Mouse (Mus musculus) left cerebral cortex, adult 18-20 months (tissue): ENCODE measurements around the gene Trex2. TPM values are rescaled to one million over a fixed set of nuclear protein-coding genes. Genes with fewer than 3 reads are reported as not detected.
"Not testable (repeated sequence)": the region's sequence is repeated elsewhere in the genome, so short reads cannot be mapped to it uniquely, and the experiment has no call there.

Experiments
- DNase-seq, 2 experiments: peaks; one replicate each; pipeline ENCODE4 v3.0.0; 2021 to 2022; ENCODE audit warnings: low spot score in 2 of 2, mixed read lengths in 1 of 2
- total RNA-seq, 2 experiments: library from RNA; stranded (reverse); gene quantifications; 2 replicates each; pipeline ENCODE4 v1.2.3; 2021

The Trex2 gene
- total RNA-seq, 2 experiments from 2014 or later: not detected

DNA sequence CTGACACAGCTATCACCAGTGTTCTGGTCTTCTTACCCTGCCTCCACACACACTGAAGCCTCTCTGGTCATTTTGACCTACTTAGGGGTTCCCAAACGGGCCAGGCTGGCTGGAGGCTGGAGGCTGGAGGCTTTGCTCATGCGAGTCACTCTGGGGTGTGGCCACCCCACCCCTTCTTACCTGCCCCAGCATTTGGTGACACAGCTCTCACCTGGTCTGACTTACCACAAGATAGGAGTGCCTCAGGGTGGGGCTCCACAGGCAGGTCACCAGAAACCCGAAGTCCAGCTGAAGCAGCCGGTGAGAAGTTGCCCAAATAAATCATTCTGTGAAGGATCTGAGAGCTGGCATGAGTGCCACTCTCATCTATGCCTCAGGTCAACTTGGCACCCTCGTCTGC, 2.3 kb downstream of the Trex2 start:
- DNase-seq: no peak

- no peak for DNase-seq
Measured at GRCm38 (mm10) chrX:73430036-73430435, 5.1 kb downstream of the Trex2 start.

DNA sequence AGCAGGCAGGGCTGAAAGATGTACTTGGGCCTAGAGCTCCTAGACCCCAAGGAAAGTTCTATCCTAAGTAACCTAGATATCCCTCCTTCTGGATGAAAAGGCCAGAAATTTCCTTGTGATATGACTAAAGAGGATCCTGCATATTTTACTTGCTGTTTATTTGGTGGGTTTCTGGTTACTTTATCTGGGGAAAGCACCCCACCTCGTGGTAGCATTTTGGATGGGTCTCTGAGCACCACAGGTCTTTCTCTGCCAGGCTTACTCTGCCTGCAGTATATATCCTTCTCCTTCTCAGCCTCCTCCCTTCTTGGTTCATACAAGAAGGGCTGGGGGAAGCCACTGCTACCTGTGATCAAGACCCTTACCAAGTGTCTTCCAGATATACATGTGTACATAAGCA, 22.4 kb downstream of the Trex2 start:
- no peak for DNase-seq

DNA sequence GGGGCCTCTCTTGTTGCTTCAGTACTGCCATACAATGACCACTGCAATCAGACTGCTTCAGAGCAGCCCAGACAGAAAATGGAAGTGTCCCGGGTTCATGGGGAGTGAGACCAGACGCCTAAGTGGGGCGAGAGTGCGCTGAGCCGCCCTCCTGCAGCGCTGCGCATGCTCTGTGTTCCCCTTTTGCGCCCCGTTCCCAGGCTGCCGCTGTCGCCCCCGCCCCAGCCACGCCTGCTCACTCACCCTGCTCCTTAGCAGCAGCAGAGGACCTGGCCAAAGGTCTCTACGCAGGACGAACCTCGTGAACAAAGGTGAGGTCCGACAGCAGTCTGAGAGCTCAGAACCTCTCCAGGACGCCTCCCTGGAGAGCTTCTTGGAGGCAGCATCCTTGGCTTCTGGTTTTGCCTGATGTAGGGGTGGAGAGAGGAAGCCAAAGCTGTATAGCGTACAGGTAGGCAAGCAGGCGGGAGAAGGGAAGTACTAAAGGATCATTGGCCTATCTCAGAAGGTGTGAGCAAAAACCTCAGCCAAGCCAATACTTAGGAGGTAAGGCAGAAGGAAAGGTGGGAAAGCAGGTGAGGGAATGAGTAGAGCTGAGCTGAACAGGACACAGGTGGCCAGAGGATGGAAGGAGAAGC, 24.1 kb downstream of the Trex2 start, which contains the start of gene Zfp92:
Gene Zfp92 (plus strand): TSS at position 217 of the 638 bp plus-strand sequence.
- DNase-seq: peak; percentile 15 to 36

GRCm38 (mm10) chrX:73401616-73402015, 33.5 kb downstream of the Trex2 start:
- no peak for DNase-seq

GRCm38 (mm10) chrX:73400951-73401350, 34.2 kb downstream of the Trex2 start:
- no peak for DNase-seq

DNA sequence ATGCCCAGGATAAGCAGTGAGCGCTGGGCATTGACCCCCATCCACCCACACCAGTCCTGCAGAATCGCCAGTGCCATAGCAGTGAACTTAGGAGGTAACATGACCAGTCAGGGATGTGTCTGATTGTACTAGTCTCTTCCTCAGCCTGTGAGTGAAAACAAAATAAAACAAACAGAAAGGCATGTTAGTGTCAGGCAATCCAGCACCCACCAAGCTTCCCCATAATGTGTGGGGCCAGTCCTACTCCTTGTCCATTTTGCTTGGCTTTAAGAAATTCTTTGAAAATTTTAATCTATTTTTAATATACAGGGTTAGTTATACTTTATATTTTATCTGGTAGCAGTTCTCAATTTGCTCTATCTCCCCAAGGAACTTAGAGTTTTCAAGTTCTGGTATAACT, 36.5 kb downstream of the Trex2 start, which contains the start of gene Gm18336:
Gene Gm18336 (minus strand): TSS at position 101 of the 400 bp plus-strand sequence.
- DNase-seq: not testable (repeated sequence)

DNA sequence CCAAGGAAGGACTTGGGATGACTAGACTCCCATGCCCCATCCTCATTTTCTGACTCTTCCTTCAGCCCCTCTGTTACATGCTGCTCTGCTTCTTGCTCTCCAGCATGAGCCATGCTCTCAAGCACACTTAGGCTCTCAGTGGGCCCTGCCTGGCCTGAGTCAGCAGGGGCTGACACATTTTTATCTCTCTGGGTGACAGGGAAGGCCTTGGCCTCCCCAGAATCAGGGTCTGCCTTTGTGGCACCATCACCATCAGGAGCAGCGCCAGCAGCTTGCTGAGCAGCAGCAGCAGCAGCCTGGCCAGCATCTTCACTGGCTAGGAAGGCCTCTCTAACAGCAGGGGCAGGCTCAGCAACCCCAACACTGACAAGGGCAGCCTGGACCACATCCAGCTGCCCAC, 38.7 kb downstream of the Trex2 start:
- DNase-seq: no peak

GRCm38 (mm10) chrX:73391481-73391880, 43.7 kb downstream of the Trex2 start:
- DNase-seq: no peak

DNA sequence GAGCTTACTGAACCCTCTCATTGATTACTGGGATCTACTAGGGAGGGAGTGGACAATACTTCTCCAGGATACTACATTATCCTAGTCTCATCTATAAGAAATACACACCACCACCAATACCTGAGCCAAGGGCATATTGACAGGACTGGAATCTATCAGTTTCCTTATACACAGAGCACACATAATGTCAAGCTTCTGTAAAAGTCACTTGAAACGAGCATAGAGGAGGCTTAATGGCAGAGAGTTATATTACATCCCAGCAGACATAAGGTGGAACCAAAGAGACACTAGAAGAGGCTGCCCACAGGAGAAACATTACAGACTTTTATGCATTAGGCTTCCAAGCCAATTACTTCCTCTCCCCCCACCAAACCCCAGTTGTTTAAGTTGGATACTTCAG, 50.2 kb downstream of the Trex2 start:
- no peak for DNase-seq

- no peak for DNase-seq
Measured at GRCm38 (mm10) chrX:73384419-73384818, 50.7 kb downstream of the Trex2 start.

Other genes starting within 250 kb of the Trex2 start
- gene Xlr3b, start 243.1 kb downstream of the Trex2 start, total RNA-seq: 1 to 10 TPM; 4.4 to 9.2 TPM
- under 1 TPM in 1 of 2 experiments, not detected in 1; 0.95 TPM for gene Xlr4b, start 221.0 kb downstream of the Trex2 start, total RNA-seq
- 10 to 100 TPM; 16.3 to 19.0 TPM for gene F8a, start 207.1 kb downstream of the Trex2 start, total RNA-seq
- gene Xlr4c, start 192.2 kb downstream of the Trex2 start, total RNA-seq: not detected
- not detected for gene Xlr3c, start 170.0 kb downstream of the Trex2 start, total RNA-seq
- not detected for gene Xlr5a, start 142.4 kb downstream of the Trex2 start, total RNA-seq
- not detected for gene Xlr5c, start 142.4 kb downstream of the Trex2 start, total RNA-seq
- gene Gm45015, start 98.5 kb downstream of the Trex2 start, total RNA-seq: not detected
- 10 to 100 TPM; 16.0 to 20.2 TPM for gene Zfp275, start 92.7 kb downstream of the Trex2 start, total RNA-seq
- gene Gm18336, start 36.6 kb downstream of the Trex2 start, total RNA-seq: not detected
- 1 to 10 TPM; 1.5 to 2.8 TPM for gene Zfp92, start 24.2 kb downstream of the Trex2 start, total RNA-seq
- 10 to 100 TPM; 10.8 to 11.2 TPM for gene Haus7, start 23.7 kb upstream of the Trex2 start, total RNA-seq
- gene Bgn, start 48.3 kb upstream of the Trex2 start, total RNA-seq: 10 to 100 TPM; 17.4 to 18.5 TPM
- 10 to 100 TPM; 92.3 to 95.5 TPM for gene Atp2b3, start 67.7 kb upstream of the Trex2 start, total RNA-seq
- gene Dusp9, start 204.1 kb upstream of the Trex2 start, total RNA-seq: 1 to 10 TPM; 1.2 to 1.3 TPM
- gene Pnck, start 224.8 kb upstream of the Trex2 start, total RNA-seq: 100 to 1,000 TPM in 1 of 2 experiments, 10 to 100 TPM in 1; 84.2 to 108 TPM
- 100 to 1,000 TPM in 1 of 2 experiments, 10 to 100 TPM in 1; 95.9 to 102 TPM for gene Slc6a8, start 237.8 kb upstream of the Trex2 start, total RNA-seq